22 mouse cellular contexts compared by ENCODE assay signal in the genomic region with DNA sequence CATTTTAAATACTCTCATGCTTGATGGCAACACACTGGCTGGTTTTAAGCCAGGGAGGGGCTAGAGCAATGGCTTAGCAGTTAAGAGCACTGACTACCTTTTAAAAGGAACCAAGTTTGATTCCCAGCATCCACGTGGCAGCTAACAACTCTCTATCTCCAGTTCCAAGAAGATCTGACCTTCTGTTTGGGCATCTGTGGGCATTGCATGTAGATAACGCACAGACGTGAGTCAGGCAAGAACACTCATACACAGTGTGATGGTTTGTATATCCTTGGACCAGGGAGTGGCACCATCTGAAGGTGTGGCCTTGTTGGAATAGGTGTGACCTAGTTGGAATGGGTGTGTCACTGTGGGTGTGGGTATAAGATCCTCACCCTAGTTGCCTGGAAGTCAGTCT. TPM values are rescaled to one million over a fixed set of nuclear protein-coding genes. Genes with fewer than 3 reads are reported as not detected.
"Had no signal": no experiment of that assay in that cellular context is flagged by ENCODE, and none has a peak within 500 bp of the region (broad histone marks: within the 10 kb centered on the region; RNA-seq: fewer than 3 reads in every experiment).

No protein-coding gene starts in this region.

RNA-seq across cellular contexts. Expression of a gene that starts 14.5 kb away (rescaled TPM):
- total RNA-seq: gastrocnemius, adult 18-20 months; gastrocnemius, adult 8-10 months; gastrocnemius, postnatal 14 days; gastrocnemius, postnatal 36 days; heart, postnatal 36 days; hematopoietic stem cell, adult 5-6 weeks; hindbrain, postnatal 0 days; layer of hippocampus, adult 18-20 months; layer of hippocampus, adult 8-10 months; layer of hippocampus, postnatal 14 days; layer of hippocampus, postnatal 36 days; left cerebral cortex, adult 18-20 months; left cerebral cortex, adult 8-10 months; left cerebral cortex, postnatal 10 days; left cerebral cortex, postnatal 25 days; left cerebral cortex, postnatal 4 days had no signal
- polyA plus RNA-seq: hindbrain, embryonic 11.5 days; hindbrain, embryonic 13.5 days; hindbrain, embryonic 15.5 days; hindbrain, postnatal 0 days; limb, embryonic 11.5 days; limb, embryonic 13.5 days; limb, embryonic 15.5 days had no signal
